Mouse (Mus musculus): ENCODE measurements around the gene Ltb4r2.
A peak's percentile ranks its signal among the peaks of the same experiment; 100 is the strongest.

The Ltb4r2 gene

DNA sequence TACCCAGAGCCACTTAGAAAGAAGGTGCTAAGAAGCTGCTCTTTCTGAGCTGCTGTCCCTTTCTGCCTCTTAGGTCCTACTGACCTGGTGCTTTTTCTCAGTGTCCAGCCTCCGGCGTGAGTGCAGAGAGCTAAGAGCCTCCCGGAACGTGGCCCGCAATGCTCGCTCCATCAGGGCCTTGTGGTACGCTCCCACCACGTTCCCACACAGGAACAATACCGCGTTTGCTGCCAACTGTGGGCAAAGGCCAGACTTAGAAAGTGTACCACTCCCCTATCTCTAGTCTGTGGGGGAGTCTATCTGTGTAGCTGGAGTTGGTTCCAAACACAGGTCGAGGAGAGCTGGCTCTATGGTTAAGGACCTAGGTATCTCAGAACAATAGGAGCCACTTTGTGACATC is 19.5 kb downstream of the Ltb4r2 start:
- DNase-seq (ENCODE audit: low read depth in 2 of 2, low spot score in 2 of 2) = no peak

- DNase-seq (ENCODE audit: low read depth in 2 of 2, low spot score in 2 of 2) = peak; percentile 31 to 46
These were observed 20.1 kb downstream of the Ltb4r2 start for GRCm38 (mm10) chr14:55781310-55781709.

GRCm38 (mm10) chr14:55782361-55782960 is 21.2 kb downstream of the Ltb4r2 start:
- DNase-seq (ENCODE audit: low read depth in 2 of 2, low spot score in 2 of 2) = no peak

- peak in 1 of 2 experiments; percentile 0 for DNase-seq (ENCODE audit: low read depth in 2 of 2, low spot score in 2 of 2)
These were observed 22.1 kb downstream of the Ltb4r2 start for GRCm38 (mm10) chr14:55783171-55783957.

DNA sequence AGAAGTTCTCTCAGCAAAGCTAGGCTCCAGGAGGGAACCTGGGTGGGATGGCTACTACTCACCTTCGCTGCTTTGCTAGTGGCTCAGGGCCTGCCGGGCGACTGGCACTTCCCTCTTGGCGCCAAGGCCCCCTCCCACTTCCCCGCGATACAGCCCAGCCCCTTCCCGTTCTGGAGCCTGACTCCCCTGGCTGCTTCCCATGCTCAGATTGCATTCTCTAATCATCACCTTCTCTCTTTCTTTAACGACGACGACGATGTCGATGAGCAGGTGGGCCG is 22.7 kb downstream of the Ltb4r2 start, which contains the start of gene Adcy4:
Gene Adcy4 (minus strand): TSS at position 138 of the 278 bp plus-strand sequence.
- no peak for DNase-seq (ENCODE audit: low read depth in 2 of 2, low spot score in 2 of 2)

DNA sequence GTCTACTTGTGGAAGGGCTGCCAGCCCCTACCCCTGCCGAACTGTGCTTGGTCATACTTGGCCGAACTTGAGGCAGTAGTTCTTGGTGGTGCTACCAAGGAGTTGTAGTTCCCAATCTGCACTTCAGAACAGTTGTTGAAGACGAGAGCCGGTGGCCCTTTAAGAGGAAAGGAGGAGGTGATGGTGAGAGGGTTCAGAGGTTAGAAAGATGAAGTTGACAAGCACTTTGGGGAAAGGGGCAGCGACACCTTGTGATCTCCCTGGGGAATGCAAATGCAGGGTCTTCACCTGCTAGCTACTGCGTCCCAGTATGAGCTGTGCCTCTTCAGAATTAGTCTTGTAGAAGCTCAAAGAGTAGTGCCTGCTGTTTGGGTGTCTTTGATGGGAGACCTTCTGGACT is 24.0 kb downstream of the Ltb4r2 start:
- DNase-seq (ENCODE audit: low read depth in 2 of 2, low spot score in 2 of 2) = no peak

DNA sequence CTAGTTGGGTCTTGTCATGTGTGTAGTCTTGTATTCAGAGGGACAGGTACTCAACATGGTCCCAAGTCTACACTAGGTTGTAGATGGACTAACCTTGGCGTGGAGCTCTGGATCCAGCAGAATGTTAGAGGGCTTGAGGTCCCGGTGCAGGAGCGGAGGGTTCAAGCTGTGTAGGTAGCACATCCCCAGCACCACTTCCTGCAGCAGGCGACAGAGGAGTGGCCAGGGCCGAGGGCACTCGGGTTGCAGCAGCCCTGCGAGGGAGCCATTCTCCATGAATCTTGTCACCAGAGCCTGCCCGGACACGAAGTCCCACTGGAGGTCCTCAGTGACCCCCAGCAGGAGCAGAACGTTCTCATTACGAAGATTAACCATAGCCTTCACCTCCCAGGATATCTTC is 26.5 kb downstream of the Ltb4r2 start:
- DNase-seq (ENCODE audit: low read depth in 2 of 2, low spot score in 2 of 2) = peak in 1 of 2 experiments; percentile 1

- peak; percentile 57 to 70 for DNase-seq (ENCODE audit: low read depth in 2 of 2, low spot score in 2 of 2)
These were observed 27.2 kb downstream of the Ltb4r2 start, which contains the start of gene Ripk3 for GRCm38 (mm10) chr14:55788256-55789050. Gene Ripk3, minus strand, starts transcription at chr14:55788865.

DNA sequence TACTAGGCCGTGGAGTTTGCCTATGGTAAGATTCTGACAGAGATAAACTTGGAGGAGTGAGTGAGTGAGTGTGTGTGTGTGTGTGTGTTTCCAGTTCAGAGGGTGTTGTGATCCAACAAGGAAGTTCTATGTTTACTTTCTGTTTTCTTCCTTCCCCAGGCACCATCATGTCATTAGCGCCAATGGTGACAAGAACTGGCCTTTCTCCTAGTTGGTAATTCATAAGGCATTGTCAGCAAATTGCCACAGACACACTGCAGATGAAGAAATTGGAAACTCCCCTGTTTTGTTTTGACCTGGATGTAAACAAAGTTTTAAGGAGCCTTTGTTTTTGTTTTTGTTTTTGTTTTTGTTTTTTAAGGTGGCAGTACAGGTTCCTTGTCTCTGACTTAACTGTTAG is 32.2 kb downstream of the Ltb4r2 start:
- no peak for DNase-seq (ENCODE audit: low read depth in 2 of 2, low spot score in 2 of 2)

DNA sequence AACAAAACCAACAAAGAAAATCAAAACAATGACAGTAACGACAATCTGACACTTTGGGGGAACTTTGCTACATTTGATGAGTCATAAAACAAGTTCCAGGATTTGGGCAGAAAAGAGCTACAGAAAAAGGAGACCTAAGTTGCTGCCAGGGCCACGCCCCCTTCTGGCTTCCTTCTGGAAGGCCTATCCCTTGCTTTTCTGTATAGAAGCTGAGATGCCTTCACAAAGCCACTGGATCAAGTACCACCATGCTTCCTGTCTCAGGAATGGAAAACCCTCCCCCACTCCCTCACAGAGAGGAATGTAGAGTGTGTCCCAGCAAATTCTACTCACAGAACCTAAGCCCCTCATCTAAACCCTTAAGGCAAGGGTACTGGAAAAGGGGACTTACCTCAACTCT is 32.7 kb downstream of the Ltb4r2 start:
- DNase-seq (ENCODE audit: low read depth in 2 of 2, low spot score in 2 of 2) = no peak

DNA sequence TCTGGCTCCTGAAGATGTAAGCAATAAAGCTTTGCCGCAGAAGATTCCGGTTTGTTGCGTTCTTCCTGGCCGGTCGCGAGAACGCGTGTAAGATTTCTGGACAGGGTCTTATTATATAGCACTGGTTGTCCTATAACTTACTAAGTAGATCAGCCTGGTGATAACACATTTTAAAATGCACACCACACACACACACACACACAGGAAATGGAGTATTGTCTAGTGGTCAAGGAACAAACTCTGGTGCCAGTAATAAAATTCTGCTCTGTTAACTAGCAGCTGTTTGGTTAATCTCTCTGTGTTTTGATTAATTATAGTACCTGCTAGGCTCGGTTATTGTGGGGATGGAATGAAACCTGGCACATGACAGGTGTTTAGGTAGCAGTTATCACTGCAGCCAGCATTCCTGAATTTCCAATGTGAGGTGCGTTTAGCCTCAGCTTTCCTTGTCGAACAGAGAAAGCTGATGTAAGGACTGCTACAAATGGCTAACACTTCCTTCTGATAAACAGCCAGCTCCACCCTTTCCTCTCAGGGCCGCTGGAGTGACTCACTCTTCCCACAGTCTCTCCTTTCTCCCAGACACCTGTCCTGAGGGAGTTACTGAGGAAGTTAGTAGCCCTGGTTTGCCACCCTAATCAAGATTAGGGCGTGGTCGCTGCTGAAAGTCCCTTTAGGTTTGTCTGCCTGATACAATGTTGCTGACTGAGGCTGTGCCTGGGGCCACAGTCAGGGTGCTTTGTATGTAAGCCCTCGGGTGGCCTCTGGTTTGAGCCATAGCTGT is 34.3 kb downstream of the Ltb4r2 start:
- no peak for DNase-seq (ENCODE audit: low read depth in 2 of 2, low spot score in 2 of 2)

Measured in CD8-positive naive resting alpha-beta T cell, adult 2 months (primary cell).